Mouse (Mus musculus) limb, embryonic 12.5 days (tissue): ENCODE data around the gene 2310033P09Rik. TPM values are rescaled to one million over a fixed set of nuclear protein-coding genes. Genes with fewer than 3 reads are reported as not detected.
A peak's percentile ranks its signal among the peaks of the same experiment; 100 is the strongest.
"Not testable (repeated sequence)": the region's sequence is repeated elsewhere in the genome, so short reads cannot be mapped to it uniquely, and the experiment has no call there.

Experiments
- ATAC-seq: fragments of 200-750 bp; cut with Nextera tagmentation; 2 replicates; pipeline ENCODE4 v1.8.0; 2017; ENCODE audit warnings: low read depth, moderate TSS enrichment; ENCODE audit not compliant: insufficient number of reproducible peaks, insufficient read depth, low FRiP score, low TSS enrichment
- H3K27ac ChIP-seq: fragments of 300-500 bp; sonication (generic); 2 replicates; pipeline ENCODE4 v1.5.1; 2016; ENCODE audit warnings: mild to moderate bottlenecking, moderate library complexity
- H3K27me3 ChIP-seq: fragments of 300-500 bp; sonication (generic); 2 replicates; pipeline ENCODE4 v1.6.1; 2016; ENCODE audit warnings: mild to moderate bottlenecking, moderate library complexity
- H3K36me3 ChIP-seq: fragments of 300-500 bp; sonication (generic); 2 replicates; pipeline ENCODE4 v1.6.1; 2016; ENCODE audit warnings: mild to moderate bottlenecking, moderate library complexity
- H3K4me1 ChIP-seq: fragments of 300-500 bp; sonication (generic); replicated peaks from 2 replicates; pipeline ENCODE4 v1.6.1; 2016
- H3K4me2 ChIP-seq: fragments of 300-500 bp; sonication (generic); 2 replicates; pipeline ENCODE4 v1.6.1; 2016; ENCODE audit warnings: mild to moderate bottlenecking, moderate library complexity
- H3K4me3 ChIP-seq: fragments of 300-500 bp; sonication (generic); replicated peaks from 2 replicates; pipeline ENCODE4 v1.5.1; 2016; ENCODE audit warnings: mild to moderate bottlenecking
- H3K9ac ChIP-seq: fragments of 300-500 bp; sonication (generic); replicated peaks from 2 replicates; pipeline ENCODE4 v1.6.1; 2016; ENCODE audit warnings: mild to moderate bottlenecking, moderate library complexity
- H3K9me3 ChIP-seq: fragments of 300-500 bp; sonication (generic); 2 replicates; pipeline ENCODE4 v1.6.1; 2016; ENCODE audit warnings: mild to moderate bottlenecking, moderate library complexity
- WGBS: fragments of 180-500 bp; shearing (Covaris S2); methylation state at CpG from one replicate; pipeline ENCODE4 v1.1.7; 2016; 5-methylcytosine and 5-hydroxymethylcytosine counted together
- polyA plus RNA-seq: library from polyadenylated mRNA; unstranded; fragments of >200 nt; fragmentation: Nextera tagmentation; extraction: Ambion mirVana; gene quantifications from 2 replicates; pipeline ENCODE4 v1.2.1, GENCODE M21; 2016

2310033P09Rik gene
- polyA plus RNA-seq, 1 experiment from 2014 or later = 36.9 TPM

GRCm38 (mm10) chr11:59201216-59202002 is 6.7 kb upstream of the 2310033P09Rik start:
- peak; percentile 18; the same call in 1 of the 2 replicates for ATAC-seq
- H3K27ac ChIP-seq = peak overlapping the region; percentile 82
- H3K4me2 ChIP-seq = peak overlapping the region; percentile 89
- H3K9ac ChIP-seq = peak overlapping the region; percentile 71
- no peaks in the 10 kb centered on the region for H3K9me3 ChIP-seq
- H3K27me3 ChIP-seq = no peaks in the 10 kb centered on the region
- peaks cover 13% of the 10 kb centered on the region for H3K4me1 ChIP-seq
- peak overlapping the region; percentile 85 for H3K4me3 ChIP-seq
- peaks cover 47% of the 10 kb centered on the region for H3K36me3 ChIP-seq
- 28% methylated on average over 16 of the region's 16 CpGs for WGBS

- H3K36me3 ChIP-seq = peaks cover 55% of the 10 kb centered on the region
- peak within 1 kb of the TSS; percentile 85 for H3K4me3 ChIP-seq
- peak within 1 kb of the TSS; percentile 89 for H3K4me2 ChIP-seq
- H3K9ac ChIP-seq = peak within 1 kb of the TSS; percentile 71
- no peaks in the 10 kb centered on the region for H3K27me3 ChIP-seq
- no peaks in the 10 kb centered on the region for H3K9me3 ChIP-seq
- H3K4me1 ChIP-seq = peaks cover 13% of the 10 kb centered on the region
- peak within 1 kb of the TSS; percentile 82 for H3K27ac ChIP-seq
- WGBS = under 1% methylated on average over 63 of the region's 63 CpGs
- ATAC-seq = peak; percentile 88
These were observed 5.8 kb upstream of the 2310033P09Rik start, which contains the start of gene Mrpl55 for GRCm38 (mm10) chr11:59202081-59202995. Gene Mrpl55, plus strand, starts transcription at chr11:59202486.

GRCm38 (mm10) chr11:59209003-59209441 is 901 bp downstream of the 2310033P09Rik start:
- 12% methylated on average over 18 of the region's 18 CpGs for WGBS
- Histone ChIP-seq H3K9me3 (no peaks in the 10 kb centered on the region), H3K27ac (peak overlapping the region; percentile 95; the same call in 1 of the 2 replicates), H3K9ac (peak overlapping the region; percentile 86), H3K4me3 (peak overlapping the region; percentile 91), H3K27me3 (no peaks in the 10 kb centered on the region), H3K4me1 (peaks cover 11% of the 10 kb centered on the region), H3K4me2 (peak overlapping the region; percentile 90), H3K36me3 (peaks cover 77% of the 10 kb centered on the region)
- peak; percentile 38; the same call in 1 of the 2 replicates for ATAC-seq

- Histone ChIP-seq H3K4me2 (peak overlapping the region; percentile 90), H3K4me3 (peak overlapping the region; percentile 91), H3K9me3 (no peaks in the 10 kb centered on the region), H3K27me3 (no peaks in the 10 kb centered on the region), H3K4me1 (peaks cover 11% of the 10 kb centered on the region), H3K9ac (no peak overlapping the region), H3K27ac (no peak overlapping the region), H3K36me3 (peaks cover 74% of the 10 kb centered on the region)
- no peak for ATAC-seq
- 81% methylated on average over 5 of the region's 5 CpGs for WGBS
These were observed 1.5 kb downstream of the 2310033P09Rik start for GRCm38 (mm10) chr11:59209580-59209979.

- Histone ChIP-seq H3K9ac (no peak overlapping the region), H3K4me1 (peaks cover 11% of the 10 kb centered on the region), H3K4me2 (peak overlapping the region; percentile 90; the same call in 1 of the 2 replicates), H3K27ac (no peak overlapping the region), H3K4me3 (no peak overlapping the region), H3K9me3 (no peaks in the 10 kb centered on the region), H3K36me3 (peaks cover 73% of the 10 kb centered on the region), H3K27me3 (no peaks in the 10 kb centered on the region)
- ATAC-seq = no peak
- WGBS = 86% methylated on average over 4 of the region's 4 CpGs
These were observed 1.9 kb downstream of the 2310033P09Rik start for GRCm38 (mm10) chr11:59210020-59210419.

GRCm38 (mm10) chr11:59211561-59211960 is 3.4 kb downstream of the 2310033P09Rik start:
- H3K4me2 ChIP-seq, ATAC-seq, H3K4me3 ChIP-seq, H3K27ac ChIP-seq, H3K9me3 ChIP-seq, H3K27me3 ChIP-seq, H3K9ac ChIP-seq: not testable (repeated sequence)
- H3K36me3 ChIP-seq = peaks cover 73% of the 10 kb centered on the region
- H3K4me1 ChIP-seq = peaks cover 11% of the 10 kb centered on the region
- 93% methylated on average over 9 of the region's 9 CpGs for WGBS

GRCm38 (mm10) chr11:59212320-59212719 is 4.2 kb downstream of the 2310033P09Rik start:
- not testable (repeated sequence) for H3K4me2 ChIP-seq, H3K4me3 ChIP-seq, H3K9me3 ChIP-seq, H3K9ac ChIP-seq, H3K27me3 ChIP-seq, ATAC-seq, H3K27ac ChIP-seq
- 88% methylated on average over 12 of the region's 12 CpGs for WGBS
- H3K4me1 ChIP-seq = peaks cover 11% of the 10 kb centered on the region
- peaks cover 71% of the 10 kb centered on the region for H3K36me3 ChIP-seq

- peaks cover 77% of the 10 kb centered on the region for H3K36me3 ChIP-seq
- no peaks in the 10 kb centered on the region for H3K9me3 ChIP-seq
- no peak overlapping the region for H3K4me2 ChIP-seq
- no peak overlapping the region for H3K27ac ChIP-seq
- 95% methylated on average over 12 of the region's 12 CpGs for WGBS
- H3K27me3 ChIP-seq = no peaks in the 10 kb centered on the region
- no peak overlapping the region for H3K9ac ChIP-seq
- ATAC-seq = no peak
- peaks cover 11% of the 10 kb centered on the region for H3K4me1 ChIP-seq
- H3K4me3 ChIP-seq = no peak overlapping the region
These were observed 4.9 kb downstream of the 2310033P09Rik start for GRCm38 (mm10) chr11:59212892-59213494.

- Histone ChIP-seq H3K27ac (no peak overlapping the region), H3K27me3 (no peaks in the 10 kb centered on the region), H3K4me2 (no peak overlapping the region), H3K4me3 (no peak overlapping the region), H3K4me1 (no peaks in the 10 kb centered on the region), H3K36me3 (peaks cover 76% of the 10 kb centered on the region), H3K9me3 (no peaks in the 10 kb centered on the region), H3K9ac (no peak overlapping the region)
- no peak for ATAC-seq
- WGBS = 91% methylated on average over 3 of the region's 3 CpGs
These were observed 8.8 kb downstream of the 2310033P09Rik start for GRCm38 (mm10) chr11:59216955-59217354.

- 0 out of 2 replicates have a peak, but pooled peaks cover 2% of the 10 kb centered on the region for H3K4me1 ChIP-seq
- WGBS = 83% methylated on average over 4 of the region's 4 CpGs
- ATAC-seq = no peak
- H3K36me3 ChIP-seq = peaks cover 69% of the 10 kb centered on the region
- H3K27me3 ChIP-seq = no peaks in the 10 kb centered on the region
- H3K9ac ChIP-seq = no peak overlapping the region
- 0 out of 2 replicates have a peak overlapping the region, but pooled peaks have one; percentile 1 for H3K27ac ChIP-seq
- H3K9me3 ChIP-seq = no peaks in the 10 kb centered on the region
- no peak overlapping the region for H3K4me2 ChIP-seq
- H3K4me3 ChIP-seq = no peak overlapping the region
These were observed 10.4 kb downstream of the 2310033P09Rik start for GRCm38 (mm10) chr11:59218389-59218998.
